Mouse (Mus musculus): Measurements from ENCODE around the gene Lkaaear1.

Lkaaear1 gene

DNA sequence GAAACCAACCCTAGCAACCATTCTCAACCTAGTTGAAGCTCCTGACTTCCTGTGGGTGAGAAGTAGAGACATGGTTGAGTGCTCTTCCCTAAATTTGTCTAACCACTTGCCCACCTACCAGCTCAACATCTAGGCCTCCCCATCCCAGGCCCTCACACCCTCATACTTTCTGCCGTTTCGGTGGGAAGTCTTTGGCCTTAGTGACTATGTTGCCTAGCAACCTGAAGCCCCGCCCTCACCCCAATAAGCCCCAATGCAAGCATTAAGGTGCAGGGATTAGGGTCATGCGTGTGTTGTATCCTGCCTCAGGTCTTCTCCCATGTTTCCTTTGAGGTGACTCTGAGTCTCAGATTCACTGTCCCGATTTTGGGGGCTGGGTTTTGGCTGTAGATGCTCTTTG is at the start of gene Lkaaear1:
Gene Lkaaear1 (minus strand): TSS at position 202 of the 400 bp plus-strand sequence.
- no peak for DNase-seq

DNA sequence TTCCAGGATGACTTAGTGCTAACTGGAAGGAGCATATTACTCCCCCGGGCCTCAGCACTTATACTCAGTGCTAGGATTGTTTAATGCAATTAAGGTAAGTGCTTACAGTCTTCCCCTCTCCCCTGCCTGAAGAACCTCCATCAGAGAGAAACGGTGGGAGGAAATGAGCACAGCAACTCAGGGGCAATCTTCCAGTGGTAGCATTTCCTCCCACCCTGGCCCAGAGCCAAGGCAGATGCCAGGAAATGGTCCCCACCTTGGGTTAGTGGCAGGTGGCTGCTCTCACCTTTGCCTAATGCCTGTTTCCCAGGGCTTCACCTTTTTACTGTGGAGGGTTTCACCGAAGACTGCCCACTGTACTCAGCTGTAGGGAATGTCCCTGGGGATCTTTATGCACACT is 31.8 kb upstream of the Lkaaear1 start:
- no peak for DNase-seq

DNA sequence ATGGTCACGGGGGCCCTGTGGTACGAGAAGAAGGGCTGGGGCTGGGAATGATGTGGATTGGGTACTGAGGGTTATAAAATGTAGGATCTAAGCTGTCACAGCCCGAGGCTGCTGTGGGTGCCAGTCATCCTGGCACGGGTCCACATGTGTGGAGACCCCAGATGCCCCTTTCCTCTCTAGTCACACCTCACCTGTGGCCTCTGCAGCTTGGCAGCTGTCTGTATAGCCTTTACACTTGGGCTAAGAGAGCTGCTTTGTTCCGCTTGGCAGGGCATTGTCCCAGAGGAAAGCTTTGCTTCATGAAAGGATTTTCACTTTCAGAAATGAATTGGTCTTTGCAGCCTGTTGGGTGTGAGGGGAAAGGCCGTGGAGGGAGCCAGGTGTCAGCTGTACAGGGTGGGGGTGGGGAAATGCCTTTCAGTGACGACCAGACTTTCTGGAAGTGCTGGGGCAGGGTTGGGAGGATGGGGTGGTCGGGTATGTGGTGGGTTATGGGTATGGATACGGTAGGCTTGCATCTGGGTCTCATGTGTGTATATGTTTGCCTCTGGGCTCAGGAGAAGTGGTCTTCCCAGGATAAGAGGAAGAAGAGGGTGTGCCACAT is 29.5 kb upstream of the Lkaaear1 start:
- no peak for DNase-seq

DNA sequence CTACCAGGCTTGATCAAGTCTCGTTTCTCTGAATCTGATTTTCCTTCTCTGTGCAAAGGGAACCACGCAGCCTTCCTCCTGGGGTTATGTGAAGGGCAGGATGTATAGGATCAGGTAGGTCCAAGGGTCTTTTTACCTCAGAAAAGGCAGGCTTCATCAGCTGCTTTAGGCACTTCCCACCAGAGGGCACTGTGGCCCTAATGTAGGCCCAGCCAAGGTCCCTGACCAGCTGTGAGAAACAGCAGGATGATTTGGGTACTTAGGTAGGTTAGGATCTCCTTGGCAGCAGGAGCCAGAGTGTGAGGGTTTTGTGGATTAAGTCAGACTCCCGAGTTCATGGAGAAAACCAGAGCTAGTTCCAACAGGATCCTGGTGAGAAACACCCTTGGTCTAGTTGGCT is 24.0 kb upstream of the Lkaaear1 start:
- DNase-seq, result peak; percentile 12

DNA sequence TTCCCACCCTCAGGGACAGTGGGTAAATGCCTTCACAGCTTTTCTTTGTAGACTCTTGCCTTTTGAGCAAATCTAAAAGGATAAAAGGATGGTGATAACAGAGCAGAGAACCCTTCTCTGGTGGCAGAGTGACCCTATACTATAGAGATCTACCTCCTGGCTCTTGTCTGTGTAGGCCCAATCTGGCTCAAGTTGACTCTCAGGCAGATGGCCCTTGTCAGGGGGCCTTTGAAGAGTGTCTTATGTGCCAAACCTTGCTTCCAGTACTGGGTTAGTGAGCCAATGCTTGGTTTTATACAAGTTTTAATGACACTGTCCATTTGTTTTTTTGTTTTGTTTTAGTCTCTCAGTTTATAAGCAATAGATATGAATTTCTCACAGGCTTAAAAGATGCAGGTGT is 23.0 kb upstream of the Lkaaear1 start:
- no peak for DNase-seq

DNA sequence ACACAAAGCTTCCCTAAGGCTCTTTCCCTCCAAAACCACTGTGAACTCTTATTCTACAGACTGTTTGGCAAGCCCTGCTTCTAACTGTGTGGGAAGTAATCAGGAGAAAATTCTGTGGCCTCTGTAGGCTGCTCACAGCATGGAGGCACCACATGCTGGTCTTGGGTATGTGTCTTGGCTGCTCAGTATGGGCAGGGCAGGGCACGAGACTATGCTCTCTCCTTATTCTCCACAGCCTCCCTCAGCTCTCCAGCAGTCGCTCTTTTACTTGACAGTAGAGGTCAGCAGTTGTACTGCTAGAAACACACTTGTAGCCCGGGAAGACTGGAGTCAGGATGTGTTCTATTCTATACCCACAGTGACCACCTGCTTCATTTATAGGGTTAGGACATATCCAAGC is 21.8 kb upstream of the Lkaaear1 start:
- no peak for DNase-seq

DNA sequence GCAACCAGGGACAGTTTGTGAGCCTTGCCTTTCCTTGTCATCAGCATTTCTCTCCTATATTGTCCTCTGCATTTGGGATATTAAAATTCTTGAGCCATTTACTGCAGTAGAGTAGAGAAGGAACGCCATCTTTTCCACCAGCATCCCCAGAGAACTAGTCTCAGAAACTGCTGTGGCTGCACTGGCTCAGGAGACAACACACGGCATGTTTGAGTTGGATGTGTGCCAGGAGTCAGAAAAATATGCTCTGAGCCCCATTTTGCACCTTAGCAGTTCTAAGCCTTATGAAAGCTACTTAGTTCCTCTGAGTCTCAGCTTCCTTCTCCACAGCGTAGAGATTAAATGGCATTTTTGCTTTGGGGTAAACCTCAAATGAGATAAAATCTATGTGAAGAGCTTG is 18.7 kb upstream of the Lkaaear1 start:
- no peak for DNase-seq

DNA sequence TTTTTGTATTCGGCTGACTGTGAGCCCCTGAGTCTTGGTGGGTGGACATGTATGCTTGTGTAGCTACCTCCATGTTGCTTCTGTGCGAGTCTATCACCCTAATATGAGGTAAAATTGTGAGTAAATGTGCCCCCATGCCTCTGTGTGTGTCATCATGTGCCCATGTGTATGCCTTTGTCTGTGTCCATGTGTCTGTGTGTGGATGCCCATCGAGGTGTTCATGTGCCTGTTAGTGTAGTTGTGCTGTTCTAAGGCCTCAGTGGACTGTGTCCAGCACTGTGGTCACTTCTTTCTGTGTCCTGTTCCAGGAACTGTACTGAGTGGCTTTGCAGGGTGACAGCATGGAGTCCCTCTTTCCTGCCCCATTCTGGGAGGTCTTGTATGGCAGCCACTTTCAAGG is 17.1 kb upstream of the Lkaaear1 start:
- DNase-seq, result no peak

DNA sequence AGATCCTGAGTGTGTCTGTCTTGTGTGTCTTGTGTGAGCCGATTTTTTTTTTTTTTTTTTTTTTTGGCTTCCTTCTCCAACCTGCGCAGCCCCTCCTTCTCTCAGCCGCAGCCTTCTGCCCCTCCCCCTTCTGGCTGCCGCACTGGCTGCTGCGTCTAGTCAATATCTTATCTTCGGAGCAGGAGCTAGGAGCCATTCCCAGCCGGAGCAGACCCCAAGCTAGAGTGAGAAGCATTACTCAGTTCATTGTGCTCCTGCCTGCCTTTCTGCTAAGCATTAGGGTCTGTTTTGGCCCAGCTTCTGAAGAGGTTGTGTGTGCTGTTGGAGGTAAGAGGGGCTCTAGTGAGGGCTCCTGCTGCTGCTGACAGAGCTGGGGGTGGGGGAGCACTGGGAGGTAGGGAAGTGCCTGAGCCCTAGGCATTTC is 16.7 kb upstream of the Lkaaear1 start, which contains the start of gene Oprl1:
Gene Oprl1 (plus strand): TSS at position 114 of the 424 bp plus-strand sequence.
- DNase-seq, result no peak

DNA sequence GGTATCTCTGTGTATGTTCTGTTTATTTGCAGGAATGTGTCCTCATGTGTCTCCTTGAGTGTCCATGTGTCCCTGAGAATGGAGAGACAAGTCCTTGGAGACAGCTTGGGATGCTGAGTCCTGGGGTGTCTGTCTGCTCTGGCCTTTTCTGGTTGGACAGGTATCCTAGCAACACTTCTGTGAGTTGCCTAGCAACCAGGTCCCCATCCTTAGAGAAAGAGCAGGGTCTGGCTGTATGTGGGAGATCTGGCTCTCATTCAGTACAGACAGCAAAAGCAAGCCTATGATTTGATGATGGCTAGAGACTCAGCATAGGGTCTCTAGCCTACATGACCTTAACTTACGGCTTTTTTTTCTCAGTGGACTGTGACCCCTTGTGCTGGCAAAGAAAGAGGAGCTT is 15.5 kb upstream of the Lkaaear1 start:
- no peak for DNase-seq

DNA sequence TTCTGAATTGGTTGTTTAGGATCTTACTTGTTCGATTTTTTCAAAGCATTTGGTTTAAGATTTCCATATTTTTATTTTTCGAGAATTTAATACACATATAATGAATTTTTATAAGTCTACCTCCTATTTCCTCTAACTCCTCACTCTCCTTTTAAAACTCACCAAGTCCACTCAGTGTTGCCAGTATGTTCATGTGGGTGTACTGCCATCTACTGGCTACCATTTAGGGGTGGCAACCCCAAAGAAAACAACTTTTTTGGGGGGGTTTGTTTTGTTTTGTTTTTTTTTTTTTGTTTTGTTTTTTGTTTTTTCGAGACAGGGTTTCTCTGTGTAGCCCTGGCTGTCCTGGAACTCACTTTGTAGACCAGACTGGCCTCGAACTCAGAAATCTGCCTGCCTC is 8.4 kb upstream of the Lkaaear1 start:
- DNase-seq, result peak; percentile 28

DNA sequence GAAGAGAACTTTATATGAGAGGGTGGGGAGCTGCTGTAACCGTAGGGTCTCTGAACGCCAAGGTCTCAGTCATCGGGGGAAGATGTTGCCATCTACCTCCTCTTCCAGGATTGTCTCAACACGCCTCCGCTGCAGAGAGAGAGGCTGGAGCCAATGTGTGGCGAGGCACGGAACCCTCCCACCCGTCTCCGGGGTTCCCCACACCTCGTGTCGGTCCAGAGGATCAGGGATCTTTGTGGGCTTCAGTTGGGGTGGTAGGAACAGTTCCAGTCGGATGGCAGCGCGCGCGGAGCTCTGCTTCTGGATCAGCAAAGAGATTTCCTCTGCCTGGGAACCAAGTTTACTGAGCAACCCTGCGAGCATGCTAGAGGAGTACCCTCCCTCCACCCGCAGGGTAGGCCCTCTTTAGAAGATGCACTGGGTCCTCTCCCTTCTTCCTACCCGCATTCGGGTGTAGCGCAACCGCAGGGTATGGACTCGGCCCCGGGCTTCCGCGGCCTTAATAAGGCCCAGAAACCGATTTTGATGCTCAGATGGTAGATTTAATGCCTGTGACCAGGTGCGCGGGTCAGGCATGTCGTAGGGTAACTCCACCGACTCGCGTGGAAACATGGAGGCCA is 1.3 kb downstream of the Lkaaear1 start:
- DNase-seq, result no peak

DNA sequence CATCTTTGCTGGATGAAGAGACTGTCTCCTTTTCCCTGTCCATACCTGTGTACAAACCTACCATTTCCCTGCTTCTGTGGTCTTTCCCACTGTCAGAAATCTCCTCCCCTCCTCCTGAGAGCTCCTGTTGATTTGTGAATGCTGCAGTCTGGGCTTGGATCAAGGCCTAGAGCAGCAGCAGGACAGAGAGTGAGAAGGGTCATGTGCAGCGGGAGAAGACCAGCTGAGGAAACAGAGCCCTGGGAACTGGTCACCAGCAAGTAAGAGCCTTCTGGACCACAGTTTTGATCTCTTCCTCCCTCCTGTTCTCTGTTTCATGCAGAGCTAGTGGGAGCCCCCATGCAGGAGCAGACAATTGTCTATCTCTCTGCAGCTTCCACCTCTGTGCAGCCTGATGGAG is 2.5 kb downstream of the Lkaaear1 start:
- DNase-seq, result no peak

DNA sequence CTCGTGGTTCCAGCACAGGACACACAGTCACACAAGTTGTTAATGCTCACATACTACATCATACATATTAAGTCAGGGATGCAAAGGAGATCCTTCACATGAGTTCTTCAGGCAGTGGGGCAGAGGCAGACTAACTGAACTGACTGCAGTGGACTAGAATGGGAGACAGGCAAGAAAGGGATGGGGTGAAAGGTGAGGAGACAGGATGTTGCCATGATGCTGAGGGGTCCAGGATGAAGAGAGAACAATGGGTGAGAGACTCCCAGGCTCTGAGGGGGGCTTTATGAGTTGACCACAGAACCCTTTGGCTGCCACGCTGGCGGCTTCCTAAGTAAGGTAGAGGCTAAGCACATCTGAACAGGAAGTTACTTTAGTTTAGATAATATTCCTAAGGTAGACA is 3.7 kb downstream of the Lkaaear1 start:
- no peak for DNase-seq

DNA sequence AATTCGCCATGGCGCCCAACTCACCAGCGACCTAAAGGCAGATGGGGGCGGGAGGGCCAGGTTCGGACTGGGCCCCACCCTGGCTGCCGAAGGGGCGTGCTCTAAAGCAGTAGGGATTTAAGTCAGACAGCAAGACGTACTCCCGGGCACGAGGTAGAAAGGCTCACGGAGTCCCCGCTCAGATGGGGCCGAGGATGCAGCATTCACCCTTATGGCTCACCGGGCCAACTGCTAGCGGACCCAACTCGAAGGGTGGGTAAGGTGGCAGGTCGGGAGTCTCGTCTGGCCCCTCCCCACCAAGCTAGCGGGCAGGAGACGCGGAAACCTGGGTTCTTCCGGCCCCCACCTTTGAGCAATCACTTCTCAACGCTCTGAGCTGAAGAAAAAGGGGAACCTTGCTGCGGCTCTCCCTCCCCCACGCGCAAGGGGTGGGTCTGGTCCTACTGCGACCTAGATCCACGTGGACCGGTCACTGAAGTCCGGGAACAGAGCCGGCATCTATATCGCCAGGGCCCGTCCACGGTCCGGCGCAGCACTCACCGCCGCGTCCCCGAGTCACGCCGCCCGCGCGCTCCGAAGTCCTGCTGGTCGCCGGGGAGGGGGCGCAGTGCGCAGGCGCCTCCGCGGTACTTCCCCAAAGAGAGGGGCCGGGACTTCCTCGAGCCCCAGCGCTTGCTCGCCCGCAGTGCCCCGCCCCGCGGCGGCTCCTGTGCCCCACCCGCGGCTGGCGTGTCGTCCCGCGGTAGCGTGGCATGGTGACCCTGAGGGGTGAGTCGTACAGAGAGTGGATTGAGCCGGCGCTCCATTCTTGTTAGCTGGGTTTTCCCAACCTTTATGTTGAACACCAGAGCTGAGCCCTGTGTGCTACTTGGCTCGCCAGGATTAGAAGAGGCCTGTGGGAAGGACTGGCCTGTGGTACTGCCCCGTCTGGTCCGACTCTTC is 4.6 kb downstream of the Lkaaear1 start, which contains the start of gene Rgs19:
Gene Rgs19 (minus strand): TSS at position 639 of the 942 bp plus-strand sequence.
- DNase-seq, result peak; percentile 85

DNA sequence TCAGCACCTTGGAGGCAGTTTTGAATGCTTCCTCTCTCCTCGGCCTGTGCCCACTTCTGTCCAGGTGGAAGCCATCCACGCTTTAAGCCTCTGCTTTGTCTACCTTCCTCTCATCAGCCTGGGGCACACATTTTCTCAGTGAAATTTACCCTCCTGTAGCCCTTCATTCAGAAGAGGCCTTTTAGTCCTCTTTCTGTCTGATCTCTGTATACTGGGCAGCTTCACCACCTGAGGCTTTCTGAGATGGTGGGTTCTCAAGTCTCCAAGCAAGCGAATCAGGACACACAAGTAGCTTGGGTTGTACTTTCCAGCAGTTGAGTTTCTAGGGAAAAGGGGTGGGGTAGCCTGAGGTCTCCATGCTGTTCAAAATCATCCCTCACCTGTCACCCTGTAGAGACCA is 5.9 kb downstream of the Lkaaear1 start:
- no peak for DNase-seq

DNA sequence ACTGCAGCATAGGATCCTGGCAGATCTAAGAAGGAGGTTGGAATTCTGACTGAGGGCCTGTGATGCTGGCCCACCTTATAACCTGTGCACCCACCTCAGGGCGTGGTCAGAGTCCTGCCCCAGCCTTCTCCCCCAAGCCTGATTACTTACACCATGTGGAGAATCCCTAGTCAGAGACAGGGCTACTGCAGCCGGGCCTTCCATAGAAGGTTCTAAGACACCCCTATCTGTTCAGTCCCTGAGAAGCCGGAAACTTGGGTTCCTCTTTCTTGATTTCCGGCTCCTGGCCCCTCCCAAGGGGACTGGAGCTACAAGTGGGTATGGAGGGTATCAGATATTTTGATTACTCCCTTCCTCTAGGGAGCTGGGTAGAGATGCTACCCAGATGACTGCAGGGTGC is 6.7 kb downstream of the Lkaaear1 start:
- no peak for DNase-seq

DNA sequence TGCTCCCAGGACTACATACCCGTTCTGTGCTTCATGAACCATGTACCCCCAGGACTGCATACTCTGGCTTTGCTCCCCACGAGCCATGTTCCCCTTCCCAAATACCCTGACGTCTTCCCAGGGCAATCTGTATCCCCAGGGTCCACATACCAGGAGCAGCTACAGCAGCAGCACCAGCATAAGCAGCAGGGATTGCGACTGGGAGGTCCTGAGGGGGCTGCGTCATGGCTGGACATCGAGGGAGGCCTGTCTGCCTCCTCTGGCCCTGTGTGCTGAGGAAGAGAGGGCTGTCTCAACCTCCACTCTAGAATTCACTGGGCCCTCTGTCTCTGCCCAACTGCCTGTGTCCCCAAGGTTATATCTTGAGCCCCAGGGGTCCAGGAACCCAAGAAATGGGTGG is 7.2 kb downstream of the Lkaaear1 start:
- DNase-seq, result no peak

DNA sequence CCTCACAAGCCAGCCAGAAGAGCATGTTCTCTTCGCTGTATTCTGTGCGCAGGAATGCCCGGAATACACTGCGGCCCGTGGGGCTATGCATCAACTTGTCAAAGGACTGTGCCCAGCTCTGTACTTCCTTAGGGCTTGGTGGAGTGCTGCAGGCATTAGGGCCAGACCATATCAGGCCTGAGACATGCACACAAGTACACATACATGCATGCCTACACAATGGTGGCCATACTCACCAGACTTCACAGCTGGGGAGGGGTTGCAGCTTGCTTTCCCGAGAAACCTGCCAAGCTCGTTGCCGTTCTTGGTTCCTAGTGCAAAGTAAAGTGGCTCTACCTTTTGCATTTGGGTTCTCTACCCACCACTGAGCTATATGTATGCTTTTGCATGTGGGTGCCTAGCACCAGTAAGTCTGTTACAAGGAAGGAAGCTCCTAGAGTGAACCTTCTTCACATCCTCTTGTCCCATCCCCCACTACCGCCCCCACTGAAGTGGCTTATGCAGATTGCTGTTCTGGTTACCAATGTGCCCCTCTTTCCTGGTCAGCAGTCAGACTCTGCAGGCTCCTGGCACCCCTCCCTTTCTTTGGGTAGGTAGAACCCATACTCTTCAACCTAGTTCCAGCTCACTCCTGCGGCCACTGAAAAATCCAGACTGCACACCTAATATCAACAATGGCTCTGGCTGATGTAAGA is 8.6 kb downstream of the Lkaaear1 start:
- DNase-seq, result no peak

DNA sequence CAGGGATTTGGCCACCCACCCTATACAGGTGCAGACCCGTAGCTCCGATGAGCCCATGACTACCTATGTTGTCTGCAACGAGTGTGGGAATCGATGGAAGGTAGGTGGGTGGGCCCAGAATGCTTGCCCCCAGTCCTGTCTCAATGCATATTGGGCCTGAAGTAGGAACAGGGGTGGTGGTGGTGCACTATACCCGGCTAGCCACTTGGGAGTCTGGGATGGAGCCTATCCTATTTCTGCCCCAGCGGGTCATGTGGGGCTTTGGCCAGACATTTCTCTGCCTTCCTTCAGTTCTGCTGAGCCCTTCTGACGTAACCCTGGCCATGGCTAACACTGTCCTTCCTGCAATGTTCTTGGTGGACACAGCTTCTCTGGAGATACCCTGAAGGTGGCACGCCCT is 10.7 kb downstream of the Lkaaear1 start:
- DNase-seq, result no peak

DNA sequence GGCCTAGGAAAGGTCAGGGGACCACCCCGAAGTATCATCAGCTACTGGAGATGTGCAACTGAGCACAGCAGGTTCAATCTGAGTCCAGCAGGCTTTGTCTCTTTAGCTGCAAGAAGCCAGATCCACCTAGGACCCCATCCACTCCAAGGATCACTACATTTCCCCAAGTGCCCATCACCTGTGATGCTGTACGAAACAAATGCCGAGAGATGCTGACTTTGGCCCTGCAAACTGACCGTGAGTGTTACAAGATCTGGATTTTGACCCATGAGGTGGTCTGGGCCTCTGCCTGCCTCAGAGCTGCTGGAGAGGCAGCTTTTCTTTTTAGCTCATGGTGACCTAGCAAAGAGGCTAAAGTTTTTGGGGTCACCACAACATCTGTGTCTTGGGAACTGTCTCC is 12.6 kb downstream of the Lkaaear1 start:
- DNase-seq, result no peak

DNA sequence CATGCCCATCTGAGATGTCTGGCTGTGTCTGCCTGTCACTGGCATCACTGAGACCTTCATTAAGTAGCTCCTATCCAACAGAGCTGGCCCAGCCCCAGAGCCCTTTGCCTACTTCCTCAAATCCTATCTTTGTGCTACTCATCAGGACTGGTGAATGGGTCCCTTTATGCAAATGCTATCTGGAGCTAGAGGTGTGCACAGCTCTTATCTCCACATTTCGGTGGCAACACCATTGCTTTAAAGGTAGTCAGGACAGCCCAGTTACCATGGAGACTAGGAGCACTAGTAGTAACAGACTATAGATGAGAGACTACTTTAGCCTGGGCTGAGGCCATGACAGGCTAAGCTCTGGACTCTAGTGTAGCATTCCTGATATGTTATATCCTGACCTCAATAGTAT is 13.5 kb downstream of the Lkaaear1 start:
- DNase-seq, result no peak

DNA sequence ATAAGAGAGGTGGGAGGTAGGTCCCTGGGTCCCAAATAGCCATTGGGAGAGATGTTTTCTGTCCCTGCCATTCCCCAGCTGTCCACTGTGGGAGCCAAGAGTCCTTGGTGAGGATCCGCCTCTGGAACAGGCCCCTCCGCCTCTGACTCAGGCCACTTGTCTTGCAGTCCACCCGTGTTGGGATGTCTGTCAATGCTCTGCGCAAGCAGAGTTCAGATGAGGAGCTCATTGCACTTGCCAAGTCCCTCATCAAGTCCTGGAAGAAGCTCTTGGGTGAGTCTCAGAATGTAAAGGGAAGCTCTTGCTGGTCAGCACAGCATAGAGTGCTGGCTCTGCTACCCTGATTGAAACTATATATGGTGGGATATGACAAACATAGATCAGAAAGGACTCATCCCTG is 14.9 kb downstream of the Lkaaear1 start:
- DNase-seq, result no peak

Measured in lung, postnatal 14 days (tissue).